Mouse (Mus musculus): ENCODE results near the gene Ttk.

Gene Ttk

DNA sequence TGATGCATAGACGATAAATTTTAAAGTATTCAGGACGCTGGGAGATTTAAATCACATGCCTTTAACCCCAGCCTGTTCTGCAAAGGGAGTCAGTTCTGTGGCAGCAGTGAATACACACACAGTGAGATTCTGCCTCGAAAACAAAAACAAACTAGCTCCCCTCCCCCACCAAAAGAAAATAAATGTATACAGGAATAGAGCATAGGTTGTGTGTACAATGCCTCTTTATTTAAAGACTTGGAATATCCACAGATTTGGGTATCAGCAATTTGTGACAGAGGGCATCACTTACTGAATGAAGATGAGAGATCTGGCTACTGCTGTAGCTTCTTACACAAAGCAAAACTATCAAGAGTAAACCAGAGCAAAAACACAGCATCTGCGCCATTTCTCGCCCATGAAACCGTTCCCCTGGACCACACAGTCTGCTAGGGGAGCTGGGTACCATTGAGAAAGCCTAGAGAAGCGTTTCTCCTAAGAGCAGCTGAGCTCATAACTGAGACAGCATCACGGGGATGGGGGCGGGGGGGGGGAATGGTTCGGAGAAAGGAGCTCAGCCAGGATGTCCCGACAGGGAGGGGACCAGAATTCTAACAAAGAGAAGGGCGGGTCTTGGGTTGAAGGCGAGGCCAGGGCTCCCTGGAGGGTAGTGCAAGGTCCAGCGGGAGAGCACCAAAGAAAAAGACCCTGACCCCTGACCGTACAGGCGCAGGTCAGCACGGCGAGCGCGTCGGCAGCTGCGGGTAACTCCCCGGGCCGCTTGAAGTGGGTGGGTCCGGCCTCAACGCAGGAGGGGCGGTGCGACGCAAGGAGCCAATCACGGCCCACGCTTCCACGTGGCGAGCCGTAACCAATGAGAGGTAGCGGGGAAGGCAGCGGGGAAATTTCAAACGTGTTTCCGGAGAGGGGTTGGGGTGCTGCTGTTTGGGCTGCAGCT is at the start of gene Ttk:
Gene Ttk, plus strand, starts transcription at position 879 of the 937 bp plus-strand sequence.
- DNase-seq (ENCODE audit: extremely low spot score, low spot score): peak; percentile 92

DNA sequence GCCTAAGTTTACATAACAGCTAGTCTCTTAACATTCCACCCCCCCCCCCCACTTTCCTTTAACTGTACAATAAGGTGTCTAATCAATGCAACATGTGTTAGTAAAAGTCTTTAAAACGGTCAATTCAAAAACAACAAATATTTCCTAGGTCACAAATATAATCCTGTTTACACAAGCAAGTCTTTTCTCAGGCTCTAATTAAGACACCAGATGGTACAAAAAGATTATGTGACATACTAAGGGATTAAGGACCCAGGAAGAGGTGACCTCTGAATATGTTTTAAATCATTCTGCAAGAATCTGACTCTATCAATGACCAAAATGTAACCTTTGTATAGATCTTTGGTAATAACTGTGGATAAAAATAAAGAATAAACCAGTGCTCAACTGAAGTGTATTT is 49.0 kb upstream of the Ttk start:
- DNase-seq (ENCODE audit: extremely low spot score, low spot score): no peak

DNA sequence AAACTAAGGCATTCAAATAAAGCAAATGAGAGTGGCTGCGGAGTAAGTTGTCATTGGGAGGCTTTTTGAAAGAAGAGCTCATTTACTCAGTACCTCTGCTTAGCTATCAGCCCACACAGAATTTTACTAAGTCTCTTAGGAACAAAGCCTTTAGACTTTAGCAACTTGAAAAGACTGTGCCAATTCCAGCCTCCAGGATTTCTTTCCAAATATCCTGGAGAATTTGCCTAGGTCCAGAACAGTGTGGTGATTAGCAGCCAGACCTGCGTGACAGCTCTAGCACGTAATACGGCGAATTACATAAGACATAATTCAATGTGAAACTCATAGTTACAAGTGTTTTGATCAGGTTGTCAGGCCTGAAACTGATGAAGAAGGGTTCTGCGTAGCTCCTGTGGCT is 45.2 kb upstream of the Ttk start:
- DNase-seq (ENCODE audit: extremely low spot score, low spot score): no peak

DNA sequence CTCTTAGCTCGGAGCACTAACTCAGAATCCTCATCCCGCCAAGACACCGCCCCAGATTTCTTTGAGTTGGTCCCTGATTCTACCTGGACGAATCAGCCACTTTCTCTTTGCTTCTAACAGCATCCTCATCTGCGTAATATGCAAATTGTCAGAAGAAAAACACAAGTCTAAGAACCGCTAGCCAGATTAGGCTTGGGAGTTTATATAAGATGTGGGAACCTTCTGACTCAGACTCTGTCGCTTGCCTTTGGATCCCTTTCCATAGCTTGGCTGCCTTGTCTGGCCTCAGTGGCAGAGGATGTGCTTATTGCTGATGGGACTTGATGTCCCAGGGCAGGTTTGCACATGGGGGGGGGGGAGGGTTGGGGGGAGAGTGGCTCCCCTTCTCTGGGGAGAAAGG is 37.6 kb upstream of the Ttk start:
- no peak for DNase-seq (ENCODE audit: extremely low spot score, low spot score)

DNA sequence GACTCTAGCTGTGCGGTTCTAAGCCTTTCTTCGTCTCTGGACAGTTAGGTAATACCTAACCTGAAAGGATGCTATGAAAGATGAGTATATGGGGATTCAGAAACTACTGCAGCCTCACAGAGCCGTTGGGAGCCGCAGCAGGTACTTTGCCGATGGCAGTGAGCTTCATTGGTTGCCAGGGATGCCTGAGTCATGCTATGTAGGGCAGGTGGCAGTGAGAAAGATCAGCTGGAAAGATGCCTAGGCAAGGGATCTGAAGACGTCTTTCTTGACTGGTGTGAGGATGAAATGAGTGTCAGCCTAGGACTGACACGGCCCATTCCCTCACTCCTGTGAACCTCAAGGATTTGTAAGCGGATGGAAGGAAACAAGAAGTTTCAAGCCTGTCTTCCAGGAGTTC is 36.6 kb upstream of the Ttk start:
- DNase-seq (ENCODE audit: extremely low spot score, low spot score): no peak

DNA sequence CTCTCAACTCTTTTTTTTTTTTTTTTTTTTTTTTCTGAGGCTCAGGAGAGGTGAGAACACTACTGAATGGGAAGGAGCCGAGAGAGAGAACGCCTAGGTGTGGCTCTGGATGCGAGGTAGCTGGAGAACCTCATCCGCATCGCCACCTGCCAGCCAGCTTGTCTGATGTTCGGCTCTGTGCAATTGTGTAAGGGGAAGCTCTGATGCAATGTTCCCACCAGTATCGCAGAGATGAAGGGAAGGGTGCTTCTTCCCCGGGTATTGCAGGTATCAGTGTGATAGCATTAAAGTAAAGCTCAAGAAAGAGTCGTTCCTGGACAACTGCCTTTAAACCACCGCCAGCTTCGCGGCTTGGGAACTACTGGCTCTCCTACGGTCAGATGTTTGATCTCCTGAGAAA is 30.1 kb upstream of the Ttk start:
- DNase-seq (ENCODE audit: extremely low spot score, low spot score): no peak

DNA sequence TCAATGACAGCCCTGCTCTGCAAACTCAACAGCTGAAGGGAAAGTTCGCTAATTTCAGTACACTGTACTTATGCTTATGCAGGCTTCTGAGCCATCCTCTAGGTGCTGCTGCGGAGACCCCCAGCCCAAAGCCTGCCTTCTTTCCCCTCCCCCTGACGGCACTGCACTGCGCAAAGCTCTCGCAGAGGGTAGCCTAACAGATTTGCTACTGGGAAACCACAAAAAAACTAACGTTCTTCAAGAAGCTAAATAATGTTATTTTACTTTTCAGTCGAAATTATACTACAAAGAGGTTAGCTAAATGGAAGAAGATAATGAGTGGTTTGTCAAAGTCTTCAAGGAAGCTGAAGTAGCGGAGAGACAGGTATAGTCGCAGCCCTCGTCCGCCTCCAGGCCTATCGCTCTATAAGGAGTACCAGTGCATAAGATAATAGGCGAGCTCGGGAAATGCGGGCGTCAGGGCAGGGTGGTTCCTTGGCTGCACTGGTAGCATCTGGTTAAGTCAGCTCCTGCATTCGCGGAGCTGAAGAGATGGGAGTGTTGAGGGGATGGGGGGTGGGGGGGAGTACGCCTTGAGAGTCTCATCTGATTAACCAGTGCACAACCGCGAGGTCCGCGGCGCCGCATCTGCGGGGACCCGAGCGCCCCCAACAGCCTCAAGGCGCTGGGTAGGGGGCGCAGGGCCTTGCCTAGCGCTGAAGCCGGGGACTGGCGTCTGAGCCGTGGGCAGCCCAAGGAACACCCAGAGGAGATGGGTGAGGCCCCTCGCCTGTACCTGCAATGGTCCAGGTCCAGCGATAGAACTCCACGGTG is 29.1 kb upstream of the Ttk start:
- peak; percentile 43 for DNase-seq (ENCODE audit: extremely low spot score, low spot score)

DNA sequence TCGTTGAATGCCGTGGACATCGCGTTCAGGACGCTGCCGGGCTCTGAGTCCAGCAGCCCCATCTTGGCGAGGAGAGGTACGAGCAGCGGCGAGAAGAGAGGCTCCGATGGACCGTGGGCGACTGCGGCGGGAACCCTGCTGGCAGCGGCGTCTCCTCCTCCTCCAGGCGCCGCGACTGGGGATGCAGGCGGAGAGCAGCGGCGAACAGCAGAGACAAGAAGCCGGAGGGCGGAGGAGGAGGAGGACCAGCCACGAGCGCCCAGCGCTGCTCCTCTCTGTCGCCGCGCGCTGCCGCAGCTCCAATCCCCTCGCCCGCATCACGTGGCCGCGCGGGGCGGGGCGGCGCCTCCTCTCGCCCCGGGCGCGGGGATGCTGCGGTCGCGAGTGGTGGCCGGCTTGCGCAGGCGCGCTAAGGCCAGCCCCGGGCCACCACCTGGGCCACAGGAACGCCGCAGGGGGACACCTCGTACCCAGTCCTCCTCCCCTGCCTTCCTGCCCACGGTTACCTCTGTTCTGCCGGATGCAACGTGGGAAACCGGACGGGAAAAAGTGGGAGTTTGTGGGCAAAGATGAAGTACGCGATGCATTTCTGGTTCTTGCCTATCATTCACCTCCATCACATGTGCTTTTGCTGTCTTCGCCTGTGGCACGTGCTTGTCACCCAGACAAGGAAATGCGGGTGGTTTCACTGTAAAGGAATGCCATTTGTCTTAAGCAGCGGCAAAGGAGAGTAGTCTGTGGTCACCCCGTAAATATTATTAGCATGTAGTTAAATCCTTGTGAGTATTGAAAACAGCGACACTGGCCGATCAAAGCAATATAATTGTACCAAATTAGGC is 28.3 kb upstream of the Ttk start, which contains the start of gene Elovl4:
Gene Elovl4, minus strand, starts transcription at position 301 of the 839 bp plus-strand sequence.
- DNase-seq (ENCODE audit: extremely low spot score, low spot score): peak; percentile 82

DNA sequence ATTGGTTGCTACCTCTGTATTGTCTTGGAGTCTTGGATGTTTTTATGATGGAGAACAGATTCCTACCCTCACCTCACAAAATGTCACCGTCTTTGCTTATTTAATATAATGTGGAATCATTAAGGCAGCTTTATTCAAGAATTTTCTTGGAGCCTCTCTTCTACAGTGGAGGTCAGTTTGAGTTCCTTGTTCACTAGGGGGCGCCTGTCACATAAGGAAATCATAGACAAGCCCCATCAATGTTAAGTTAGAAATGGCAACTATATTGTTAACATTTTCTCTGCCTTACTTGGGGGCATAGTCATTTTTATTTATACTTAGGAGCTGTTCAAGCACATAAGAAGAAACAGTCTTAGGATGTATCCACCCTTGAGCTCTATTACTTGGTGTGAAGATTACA is 26.9 kb upstream of the Ttk start:
- DNase-seq (ENCODE audit: extremely low spot score, low spot score): no peak

DNA sequence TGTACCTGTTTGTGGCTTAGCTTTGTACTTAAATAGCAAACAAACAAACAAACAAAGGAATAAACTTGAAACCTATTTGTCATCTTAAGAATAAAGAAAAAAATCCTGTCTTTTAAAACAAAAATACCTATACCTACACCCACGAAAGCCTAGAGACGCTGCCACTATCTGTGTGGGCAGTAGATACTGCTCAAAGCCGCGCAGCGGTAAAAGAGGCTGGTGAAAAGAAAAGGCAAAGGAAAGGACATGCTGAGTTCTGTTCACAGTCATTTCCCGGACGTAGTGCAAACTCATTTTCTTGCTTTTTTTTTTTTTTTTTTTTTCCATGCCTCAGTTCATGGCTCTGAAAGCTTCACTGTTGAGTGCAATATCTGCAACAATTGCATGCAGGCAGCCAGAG is 15.3 kb upstream of the Ttk start:
- DNase-seq (ENCODE audit: extremely low spot score, low spot score): no peak

DNA sequence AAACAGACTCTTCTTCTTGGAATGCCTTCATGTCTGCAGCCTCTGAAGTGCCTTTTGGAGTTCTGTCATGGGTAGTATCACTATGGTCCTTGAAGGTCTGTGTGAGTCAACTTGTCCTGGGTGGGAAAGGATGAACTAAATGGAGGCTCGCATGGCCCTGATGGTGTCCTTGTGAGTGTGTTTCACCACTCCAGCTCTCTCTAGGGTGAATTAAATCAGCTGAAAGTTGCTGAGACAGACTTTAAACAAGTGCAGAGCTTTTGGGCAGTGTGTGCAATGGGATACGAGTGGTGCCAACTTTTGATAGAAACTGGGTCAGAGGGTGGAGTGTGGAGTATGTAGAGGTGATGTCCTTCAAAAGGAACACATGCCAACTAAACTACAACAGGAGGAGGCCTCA is 13.5 kb upstream of the Ttk start:
- DNase-seq (ENCODE audit: extremely low spot score, low spot score): no peak

DNA sequence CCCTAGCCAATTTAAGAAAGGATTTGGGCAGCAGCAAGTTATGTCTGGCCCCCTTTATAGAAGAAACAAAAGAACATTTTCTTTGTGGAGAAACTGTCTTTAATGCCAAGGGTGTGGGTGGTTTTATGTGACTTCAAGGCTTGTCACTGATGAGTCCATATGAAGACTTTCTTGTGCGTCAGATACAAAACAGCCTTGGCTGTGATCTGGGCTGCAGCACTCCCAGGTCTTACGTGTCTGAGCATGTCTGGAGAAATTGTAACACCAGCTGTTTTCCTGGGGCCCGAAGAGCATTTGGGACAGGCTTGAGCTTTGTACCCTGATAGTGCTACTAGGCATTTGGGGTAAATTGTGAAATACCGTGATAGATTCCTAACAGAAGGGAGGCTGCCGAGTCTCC is 11.6 kb upstream of the Ttk start:
- no peak for DNase-seq (ENCODE audit: extremely low spot score, low spot score)

DNA sequence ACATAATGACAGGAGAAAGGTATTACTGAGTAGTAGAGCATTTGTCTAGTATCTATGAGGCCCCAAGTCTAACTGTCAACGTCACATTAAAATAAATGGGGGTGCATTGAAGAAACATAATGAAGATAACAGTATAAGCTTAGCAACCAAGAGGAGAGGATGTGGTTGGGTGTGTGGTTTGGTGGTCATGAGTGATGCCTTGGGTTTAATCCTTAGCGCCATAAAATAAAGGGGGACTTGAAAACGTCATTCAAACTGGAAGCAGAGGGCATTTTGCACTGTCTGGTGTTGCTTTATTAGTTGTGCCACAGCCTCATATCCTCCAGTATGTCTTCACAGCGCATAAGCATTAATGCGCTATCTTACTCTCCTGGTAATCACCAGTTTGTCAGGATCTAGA is 4.6 kb upstream of the Ttk start:
- no peak for DNase-seq (ENCODE audit: extremely low spot score, low spot score)

DNA sequence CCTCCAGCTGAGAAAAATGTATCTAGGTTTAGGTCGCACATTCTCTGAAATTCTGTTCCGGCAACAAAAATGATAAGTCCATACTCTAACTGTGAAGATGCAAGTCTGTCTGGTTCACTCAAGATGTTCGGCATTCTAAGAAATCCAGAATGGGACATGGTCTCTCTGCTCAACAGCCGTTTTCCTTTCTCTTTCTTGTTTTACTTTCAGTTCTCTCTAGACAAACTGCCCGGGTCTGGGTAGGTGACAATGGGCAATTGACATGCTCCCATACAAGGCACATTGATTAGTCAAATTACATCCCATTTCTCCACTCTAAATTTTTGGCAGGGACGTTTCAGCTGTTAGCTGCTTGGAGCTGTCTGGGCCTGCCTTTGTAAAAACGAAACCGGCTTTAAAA is 3.3 kb upstream of the Ttk start:
- DNase-seq (ENCODE audit: extremely low spot score, low spot score): no peak

DNA sequence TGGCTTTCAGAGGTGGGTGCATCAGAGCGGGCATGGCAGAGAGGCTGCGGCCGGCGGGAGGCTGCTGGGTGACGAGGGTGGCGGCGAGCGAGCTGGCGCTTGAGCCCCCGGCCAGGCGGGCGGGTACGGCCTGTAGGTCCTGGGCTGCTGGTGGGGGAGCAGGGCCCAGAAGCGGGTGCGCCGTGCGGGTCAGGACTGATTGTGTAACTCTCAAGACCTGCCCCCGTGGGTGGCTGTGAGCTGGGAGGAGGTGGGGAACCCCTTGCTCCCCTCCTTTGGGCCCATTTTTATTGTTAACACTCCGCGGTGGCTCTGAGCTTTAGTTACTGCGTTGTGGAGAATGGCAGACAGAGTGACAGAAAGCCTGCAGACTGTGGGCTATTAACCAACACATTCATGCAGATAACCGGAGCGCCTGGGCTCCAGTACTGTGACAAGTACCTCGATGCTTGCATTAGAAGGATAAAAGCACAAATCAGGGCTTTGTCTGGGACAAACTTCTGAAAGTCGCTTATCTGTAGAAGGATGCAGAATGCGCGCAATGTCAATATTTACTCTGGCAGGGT is 342 bp downstream of the Ttk start:
- no peak for DNase-seq (ENCODE audit: extremely low spot score, low spot score)

DNA sequence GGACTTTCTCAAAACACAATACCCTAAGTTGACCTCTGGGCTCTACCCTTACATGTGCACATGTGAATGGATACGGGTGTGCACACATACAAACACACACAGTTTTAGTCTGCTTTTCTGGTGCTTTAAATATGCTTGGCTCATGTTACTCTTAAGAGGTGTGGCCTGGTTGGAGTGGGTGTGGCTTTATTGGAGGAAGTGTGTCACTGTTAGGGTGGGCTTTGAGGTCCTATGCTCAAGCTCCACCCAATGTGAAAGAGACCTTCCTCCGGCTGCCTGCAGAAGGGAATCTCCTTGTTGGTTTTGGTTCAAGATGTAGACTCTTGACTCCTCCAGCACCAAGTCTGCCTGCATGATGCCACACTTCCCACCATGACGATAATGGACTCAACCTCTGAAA is 18.0 kb downstream of the Ttk start:
- no peak for DNase-seq (ENCODE audit: extremely low spot score, low spot score)

DNA sequence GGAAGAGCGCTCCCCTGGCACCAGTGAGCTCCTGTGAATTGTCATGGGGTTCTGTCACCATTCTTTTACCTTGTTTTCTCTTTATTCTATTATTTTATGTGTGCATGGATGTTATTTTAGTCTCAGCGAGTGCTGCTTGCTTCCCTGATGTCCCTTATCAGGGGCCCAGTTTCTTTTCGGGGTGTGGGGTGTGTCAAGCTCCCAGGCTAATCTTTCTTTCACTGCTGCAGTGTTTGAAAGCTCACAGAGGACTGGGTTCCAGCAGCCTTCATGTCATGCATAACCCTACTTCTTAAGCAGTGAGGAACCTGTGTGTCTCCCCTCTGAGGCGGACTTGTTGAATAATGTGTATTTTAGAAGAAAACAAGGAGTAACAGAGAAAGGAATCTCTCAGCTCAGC is 30.7 kb downstream of the Ttk start:
- no peak for DNase-seq (ENCODE audit: extremely low spot score, low spot score)

DNA sequence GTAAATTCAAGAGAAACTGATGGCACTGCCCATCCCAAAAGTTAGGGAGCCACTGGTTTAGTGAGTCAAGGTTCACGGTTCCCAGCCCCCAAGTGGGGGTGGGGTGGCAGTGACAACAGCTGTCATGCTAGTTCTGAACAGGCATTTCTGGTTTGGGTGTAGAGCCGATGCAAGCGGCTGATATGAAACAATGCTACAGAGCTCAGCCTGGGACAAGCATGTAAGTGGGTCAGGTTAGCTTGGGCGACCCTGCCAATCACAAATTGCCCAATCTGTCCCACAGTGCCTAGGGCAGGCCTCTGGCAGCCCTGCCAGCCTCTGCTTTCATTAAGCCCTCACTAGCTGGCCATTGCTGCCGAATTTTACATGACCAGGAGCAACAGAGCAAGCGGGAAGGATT is 47.7 kb downstream of the Ttk start:
- no peak for DNase-seq (ENCODE audit: extremely low spot score, low spot score)

DNA sequence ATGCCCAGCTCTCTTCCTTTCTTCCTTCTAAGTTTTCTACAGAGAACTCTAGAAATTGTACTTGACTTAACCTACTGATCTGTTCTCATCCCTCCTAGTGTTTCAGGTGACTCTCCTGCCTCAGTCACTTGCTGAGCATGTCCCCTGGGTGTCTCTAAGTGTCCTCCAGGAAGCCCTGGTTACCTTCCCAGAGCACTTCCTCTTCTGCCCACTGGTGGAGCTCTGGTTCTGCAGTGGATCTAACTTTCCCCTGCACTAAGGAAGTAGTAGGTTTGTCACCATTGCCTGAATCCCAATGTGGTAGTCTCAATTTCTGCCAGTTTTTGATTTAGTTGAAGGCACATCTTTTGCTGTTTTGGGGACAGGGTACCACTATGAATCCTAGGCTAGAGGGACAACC is 51.7 kb downstream of the Ttk start:
- DNase-seq (ENCODE audit: extremely low spot score, low spot score): no peak

DNA sequence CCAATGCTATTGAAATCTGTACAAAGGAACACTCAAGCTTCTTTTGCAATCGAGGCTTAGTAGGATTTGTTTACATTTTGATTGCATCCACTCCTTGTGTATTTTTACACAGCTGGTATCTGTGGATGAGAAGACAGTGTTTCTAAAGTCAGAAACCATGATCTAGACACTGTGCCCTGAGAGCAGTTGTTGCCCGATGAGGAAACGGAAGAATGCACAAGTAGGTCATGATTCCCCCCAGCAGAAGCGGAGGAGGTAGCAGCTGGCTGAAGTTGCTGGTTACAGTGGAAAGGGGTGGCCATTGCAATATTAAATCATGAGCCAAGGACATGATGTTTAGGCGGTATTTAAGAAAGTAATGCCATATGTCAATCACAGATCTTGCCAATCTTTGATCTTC is 53.7 kb downstream of the Ttk start:
- DNase-seq (ENCODE audit: extremely low spot score, low spot score): no peak

DNA sequence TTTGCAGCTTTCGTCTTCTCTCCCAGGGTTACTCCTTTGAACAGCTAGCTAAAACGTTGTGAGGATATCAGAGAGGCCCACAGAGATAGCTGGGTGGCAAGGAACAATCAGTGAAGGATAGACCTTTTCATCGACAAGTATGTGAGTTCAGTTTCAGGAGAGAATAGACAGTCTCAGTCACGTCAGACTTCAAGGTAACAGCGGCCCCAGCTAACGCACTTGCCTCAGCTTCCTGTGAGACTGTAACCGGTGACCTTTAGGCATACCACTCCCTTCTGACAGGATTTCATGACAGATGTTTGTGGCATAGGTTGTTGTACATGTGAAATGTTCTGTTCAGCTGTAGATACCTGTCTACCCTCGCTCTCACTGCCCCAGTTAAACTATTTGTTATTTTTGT is 58.6 kb downstream of the Ttk start:
- no peak for DNase-seq (ENCODE audit: extremely low spot score, low spot score)
